Mouse (Mus musculus): ENCODE measurements at regions not wholly inside any gene's neighbourhood (a gene's known extent, or its start where the extent isn't known, plus 50 kb on each side); places are given as distances from the start of the nearest gene placed in this dataset.

- WGBS: 85% methylated on average over 3 of the region's 3 CpGs
- no peak overlapping the region for H3K4me3 ChIP-seq (ENCODE audit: low read depth, low read length)
- H3K9me3 ChIP-seq (ENCODE audit: control insufficient read depth, low read length): no peaks in the 10 kb centered on the region
- no peaks in the 10 kb centered on the region for H3K36me3 ChIP-seq (ENCODE audit: control insufficient read depth, insufficient read depth, low read length)
- no peak overlapping the region for H3K9ac ChIP-seq (ENCODE audit: low read length)
- no peaks in the 10 kb centered on the region for H3K27me3 ChIP-seq (ENCODE audit: control insufficient read depth, insufficient read depth, low read length)
- no peaks in the 10 kb centered on the region for H3K4me1 ChIP-seq (replicated peaks; ENCODE audit: control insufficient read depth, insufficient read depth, low read length)
- DNase-seq (ENCODE audit: low spot score) (no peak), ATAC-seq (replicated peaks; ENCODE audit: low FRiP score) (no peak)
- H3K4me2 ChIP-seq (ENCODE audit: low read depth, low read length, severe bottlenecking): no peak overlapping the region
- H3K27ac ChIP-seq (ENCODE audit: low read depth, low read length): no peak overlapping the region
These were observed 497.1 kb downstream of the Hdgfl1 start for GRCm38 (mm10) chr13:26272850-26273249.

- no peak overlapping the region for H3K9ac ChIP-seq (ENCODE audit: low read length)
- no peaks in the 10 kb centered on the region for H3K36me3 ChIP-seq (ENCODE audit: control insufficient read depth, insufficient read depth, low read length)
- no peaks in the 10 kb centered on the region for H3K4me1 ChIP-seq (replicated peaks; ENCODE audit: control insufficient read depth, insufficient read depth, low read length)
- no peak overlapping the region for H3K27ac ChIP-seq (ENCODE audit: low read depth, low read length)
- H3K27me3 ChIP-seq (ENCODE audit: control insufficient read depth, insufficient read depth, low read length): no peaks in the 10 kb centered on the region
- DNase-seq (ENCODE audit: low spot score) (no peak), ATAC-seq (replicated peaks; ENCODE audit: low FRiP score) (no peak)
- H3K9me3 ChIP-seq (ENCODE audit: control insufficient read depth, low read length): no peaks in the 10 kb centered on the region
- H3K4me3 ChIP-seq (ENCODE audit: low read depth, low read length): no peak overlapping the region
- WGBS: 96% methylated on average over 2 of the region's 2 CpGs
- no peak overlapping the region for H3K4me2 ChIP-seq (ENCODE audit: low read depth, low read length, severe bottlenecking)
These were observed 502.5 kb downstream of the Hdgfl1 start for GRCm38 (mm10) chr13:26267501-26267900.

- DNase-seq (ENCODE audit: low spot score) (no peak), ATAC-seq (replicated peaks; ENCODE audit: low FRiP score) (no peak)
- Histone ChIP-seq H3K27ac (ENCODE audit: low read depth, low read length) (no peak overlapping the region), H3K4me1 (replicated peaks; ENCODE audit: control insufficient read depth, insufficient read depth, low read length) (no peaks in the 10 kb centered on the region), H3K4me2 (ENCODE audit: low read depth, low read length, severe bottlenecking) (no peak overlapping the region), H3K36me3 (ENCODE audit: control insufficient read depth, insufficient read depth, low read length) (no peaks in the 10 kb centered on the region), H3K9me3 (ENCODE audit: control insufficient read depth, low read length) (no peaks in the 10 kb centered on the region), H3K4me3 (ENCODE audit: low read depth, low read length) (no peak overlapping the region), H3K9ac (ENCODE audit: low read length) (no peak overlapping the region), H3K27me3 (ENCODE audit: control insufficient read depth, insufficient read depth, low read length) (no peaks in the 10 kb centered on the region)
- 77% methylated on average over 5 of the region's 5 CpGs for WGBS
These were observed 534.0 kb downstream of the Hdgfl1 start for GRCm38 (mm10) chr13:26235941-26236340.

- WGBS: 90% methylated on average over 1 of the region's 1 CpGs
- no peaks in the 10 kb centered on the region for H3K27me3 ChIP-seq (ENCODE audit: control insufficient read depth, insufficient read depth, low read length)
- no peaks in the 10 kb centered on the region for H3K4me1 ChIP-seq (replicated peaks; ENCODE audit: control insufficient read depth, insufficient read depth, low read length)
- H3K36me3 ChIP-seq (ENCODE audit: control insufficient read depth, insufficient read depth, low read length): no peaks in the 10 kb centered on the region
- no peak for DNase-seq (ENCODE audit: low spot score)
- H3K27ac ChIP-seq (ENCODE audit: low read depth, low read length): no peak overlapping the region
- H3K9me3 ChIP-seq (ENCODE audit: control insufficient read depth, low read length): no peaks in the 10 kb centered on the region
- no peak overlapping the region for H3K9ac ChIP-seq (ENCODE audit: low read length)
- H3K4me2 ChIP-seq (ENCODE audit: low read depth, low read length, severe bottlenecking): no peak overlapping the region
- no peak overlapping the region for H3K4me3 ChIP-seq (ENCODE audit: low read depth, low read length)
- ATAC-seq (replicated peaks; ENCODE audit: low FRiP score): no peak
These were observed 535.3 kb downstream of the Hdgfl1 start for GRCm38 (mm10) chr13:26234703-26235102.

- Histone ChIP-seq H3K9ac (ENCODE audit: low read length) (no peak overlapping the region), H3K4me2 (ENCODE audit: low read depth, low read length, severe bottlenecking) (no peak overlapping the region), H3K27me3 (ENCODE audit: control insufficient read depth, insufficient read depth, low read length) (no peaks in the 10 kb centered on the region), H3K4me1 (replicated peaks; ENCODE audit: control insufficient read depth, insufficient read depth, low read length) (no peaks in the 10 kb centered on the region), H3K4me3 (ENCODE audit: low read depth, low read length) (no peak overlapping the region), H3K27ac (ENCODE audit: low read depth, low read length) (no peak overlapping the region), H3K9me3 (ENCODE audit: control insufficient read depth, low read length) (no peaks in the 10 kb centered on the region), H3K36me3 (ENCODE audit: control insufficient read depth, insufficient read depth, low read length) (no peaks in the 10 kb centered on the region)
- ATAC-seq (replicated peaks; ENCODE audit: low FRiP score): no peak
- no peak for DNase-seq (ENCODE audit: low spot score)
- WGBS: 80% methylated on average over 3 of the region's 3 CpGs
These were observed 552.7 kb downstream of the Hdgfl1 start for GRCm38 (mm10) chr13:26217299-26217698.

GRCm38 (mm10) chr13:26216579-26216978 lies 553.4 kb downstream of the Hdgfl1 start:
- ATAC-seq (replicated peaks; ENCODE audit: low FRiP score) (no peak), DNase-seq (ENCODE audit: low spot score) (no peak)
- Histone ChIP-seq H3K27me3 (ENCODE audit: control insufficient read depth, insufficient read depth, low read length) (no peaks in the 10 kb centered on the region), H3K36me3 (ENCODE audit: control insufficient read depth, insufficient read depth, low read length) (no peaks in the 10 kb centered on the region), H3K27ac (ENCODE audit: low read depth, low read length) (no peak overlapping the region), H3K4me2 (ENCODE audit: low read depth, low read length, severe bottlenecking) (no peak overlapping the region), H3K9ac (ENCODE audit: low read length) (no peak overlapping the region), H3K4me1 (replicated peaks; ENCODE audit: control insufficient read depth, insufficient read depth, low read length) (no peaks in the 10 kb centered on the region), H3K9me3 (ENCODE audit: control insufficient read depth, low read length) (no peaks in the 10 kb centered on the region), H3K4me3 (ENCODE audit: low read depth, low read length) (no peak overlapping the region)

- Histone ChIP-seq H3K4me2 (ENCODE audit: low read depth, low read length, severe bottlenecking) (no peak overlapping the region), H3K4me3 (ENCODE audit: low read depth, low read length) (no peak overlapping the region), H3K9me3 (ENCODE audit: control insufficient read depth, low read length) (no peaks in the 10 kb centered on the region), H3K9ac (ENCODE audit: low read length) (no peak overlapping the region), H3K36me3 (ENCODE audit: control insufficient read depth, insufficient read depth, low read length) (no peaks in the 10 kb centered on the region), H3K27ac (ENCODE audit: low read depth, low read length) (no peak overlapping the region), H3K4me1 (replicated peaks; ENCODE audit: control insufficient read depth, insufficient read depth, low read length) (no peaks in the 10 kb centered on the region), H3K27me3 (ENCODE audit: control insufficient read depth, insufficient read depth, low read length) (no peaks in the 10 kb centered on the region)
- ATAC-seq (replicated peaks; ENCODE audit: low FRiP score) (no peak), DNase-seq (ENCODE audit: low spot score) (no peak)
- 83% methylated on average over 1 of the region's 1 CpGs for WGBS
These were observed 564.3 kb downstream of the Hdgfl1 start for GRCm38 (mm10) chr13:26205532-26206105.

GRCm38 (mm10) chr13:26194646-26195045 lies 575.3 kb downstream of the Hdgfl1 start:
- DNase-seq (ENCODE audit: low spot score) (no peak), ATAC-seq (replicated peaks; ENCODE audit: low FRiP score) (no peak)
- H3K4me3 ChIP-seq (ENCODE audit: low read depth, low read length): no peak overlapping the region
- no peaks in the 10 kb centered on the region for H3K4me1 ChIP-seq (replicated peaks; ENCODE audit: control insufficient read depth, insufficient read depth, low read length)
- 89% methylated on average over 4 of the region's 4 CpGs for WGBS
- H3K4me2 ChIP-seq (ENCODE audit: low read depth, low read length, severe bottlenecking): no peak overlapping the region
- H3K27ac ChIP-seq (ENCODE audit: low read depth, low read length): no peak overlapping the region
- no peaks in the 10 kb centered on the region for H3K9me3 ChIP-seq (ENCODE audit: control insufficient read depth, low read length)
- no peak overlapping the region for H3K9ac ChIP-seq (ENCODE audit: low read length)
- H3K27me3 ChIP-seq (ENCODE audit: control insufficient read depth, insufficient read depth, low read length): no peaks in the 10 kb centered on the region
- H3K36me3 ChIP-seq (ENCODE audit: control insufficient read depth, insufficient read depth, low read length): no peaks in the 10 kb centered on the region

- ATAC-seq (replicated peaks; ENCODE audit: low FRiP score): no peak
- H3K27me3 ChIP-seq (ENCODE audit: control insufficient read depth, insufficient read depth, low read length): no peaks in the 10 kb centered on the region
- DNase-seq (ENCODE audit: low spot score): no peak
- H3K9me3 ChIP-seq (ENCODE audit: control insufficient read depth, low read length): no peaks in the 10 kb centered on the region
- H3K36me3 ChIP-seq (ENCODE audit: control insufficient read depth, insufficient read depth, low read length): no peaks in the 10 kb centered on the region
- 86% methylated on average over 4 of the region's 4 CpGs for WGBS
- no peak overlapping the region for H3K4me3 ChIP-seq (ENCODE audit: low read depth, low read length)
- H3K27ac ChIP-seq (ENCODE audit: low read depth, low read length): no peak overlapping the region
- H3K9ac ChIP-seq (ENCODE audit: low read length): no peak overlapping the region
- H3K4me2 ChIP-seq (ENCODE audit: low read depth, low read length, severe bottlenecking): no peak overlapping the region
- no peaks in the 10 kb centered on the region for H3K4me1 ChIP-seq (replicated peaks; ENCODE audit: control insufficient read depth, insufficient read depth, low read length)
These were observed 586.1 kb downstream of the Hdgfl1 start for GRCm38 (mm10) chr13:26183879-26184278.

All from forebrain, embryonic 11.5 days (tissue).